Mouse (Mus musculus): ENCODE results near the gene Npcd.

GRCm38 (mm10) chr15:79859821-79860220, 25.8 kb upstream of the Npcd start:
- TF ChIP-seq POLR2A (IDR thresholded peaks at IDR 0.05; ENCODE audit: borderline replicate concordance, insufficient read depth, low read length) (no peak), CTCF (IDR thresholded peaks at IDR 0.05; ENCODE audit: borderline replicate concordance, insufficient read depth, low read depth, low read length) (no peak)
